Mouse (Mus musculus): Measurements from ENCODE around the gene Mslnl. TPM values are rescaled to one million over a fixed set of nuclear protein-coding genes. Genes with fewer than 3 reads are reported as not detected.

Mslnl gene
- total RNA-seq, 2 experiments from 2014 or later: not detected

DNA sequence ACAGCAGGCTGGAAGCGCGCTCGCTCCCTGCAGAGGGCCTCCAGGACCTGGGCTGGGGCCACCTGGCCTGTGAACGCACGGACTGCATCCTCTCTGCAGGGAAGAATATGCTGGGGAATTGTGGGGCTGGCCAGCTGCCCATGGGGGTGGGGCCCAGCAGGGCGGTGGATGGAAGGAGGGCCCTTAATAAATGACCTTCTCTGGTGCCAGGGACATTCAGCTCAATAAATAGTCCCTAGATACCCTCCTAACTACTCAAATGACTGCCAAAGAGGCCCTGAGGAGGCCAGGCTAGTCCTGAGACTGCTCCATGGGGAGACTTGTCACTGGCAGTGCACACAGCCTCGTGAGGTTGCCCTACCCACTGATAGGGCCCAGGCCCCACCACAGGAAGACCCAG, 47.2 kb downstream of the Mslnl start:
- no peak for ATAC-seq (replicated peaks; ENCODE audit: low FRiP score, poor library complexity, severe bottlenecking)

DNA sequence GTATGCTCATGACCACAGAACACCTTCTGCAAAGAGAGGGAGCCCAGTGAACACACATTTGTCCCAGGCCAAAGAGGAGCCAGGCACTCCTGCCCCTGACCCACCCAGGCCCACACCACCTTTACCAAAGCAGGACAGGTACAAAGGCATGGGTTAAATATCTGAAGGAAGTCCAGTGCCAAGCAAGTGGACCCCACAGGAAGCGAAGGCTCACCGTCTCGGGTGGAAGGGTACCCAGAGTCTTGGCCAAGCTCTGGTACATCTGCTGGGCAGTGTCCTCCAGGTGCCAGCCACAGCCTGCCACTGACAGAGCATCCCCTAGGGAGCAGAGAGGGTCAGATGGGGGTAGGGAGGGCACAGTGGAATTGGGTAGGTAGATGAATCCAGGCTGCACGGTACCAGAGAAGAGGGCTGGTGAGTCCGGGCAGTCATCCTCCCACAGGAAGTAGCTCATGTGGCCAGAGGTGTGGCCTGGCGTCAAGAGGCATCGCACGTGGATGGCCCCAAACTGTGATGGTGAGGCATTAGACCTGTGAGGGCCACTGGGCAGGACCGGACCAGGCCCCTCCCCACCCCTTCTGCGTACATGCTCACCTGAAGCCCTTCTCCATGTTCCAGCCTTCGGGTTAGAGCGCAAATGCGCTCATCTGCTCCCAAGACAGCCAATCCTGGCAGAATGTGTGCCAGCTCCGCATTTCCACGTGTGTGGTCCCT, 48.2 kb downstream of the Mslnl start:
- ATAC-seq (replicated peaks; ENCODE audit: low FRiP score, poor library complexity, severe bottlenecking): no peak

DNA sequence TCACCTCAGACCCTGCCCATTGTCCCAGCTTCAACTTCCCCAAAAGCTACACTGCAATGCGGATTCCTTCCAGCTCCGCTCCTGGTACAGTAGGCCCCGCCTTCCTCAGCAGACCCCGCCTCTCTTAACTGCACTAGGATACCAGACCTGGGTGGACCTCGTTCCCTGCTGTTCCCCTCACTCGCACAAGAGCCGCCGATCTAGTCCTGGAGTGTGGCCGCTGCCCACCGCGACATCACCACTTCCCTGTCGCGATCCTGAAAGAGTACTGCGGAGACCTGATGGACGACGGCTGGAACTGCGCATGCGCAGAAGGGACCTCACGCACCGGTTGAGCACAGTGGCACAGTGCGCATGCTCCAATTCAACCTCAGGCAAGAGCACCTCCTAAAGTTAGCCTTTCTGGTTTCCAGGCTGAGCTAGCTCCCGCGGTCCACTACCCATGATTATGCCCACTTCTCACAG, 49.5 kb downstream of the Mslnl start, which contains the start of gene Haghl:
Gene Haghl, minus strand, starts transcription at position 393 of the 465 bp plus-strand sequence.
- ATAC-seq (replicated peaks; ENCODE audit: low FRiP score, poor library complexity, severe bottlenecking): peak; percentile 86

DNA sequence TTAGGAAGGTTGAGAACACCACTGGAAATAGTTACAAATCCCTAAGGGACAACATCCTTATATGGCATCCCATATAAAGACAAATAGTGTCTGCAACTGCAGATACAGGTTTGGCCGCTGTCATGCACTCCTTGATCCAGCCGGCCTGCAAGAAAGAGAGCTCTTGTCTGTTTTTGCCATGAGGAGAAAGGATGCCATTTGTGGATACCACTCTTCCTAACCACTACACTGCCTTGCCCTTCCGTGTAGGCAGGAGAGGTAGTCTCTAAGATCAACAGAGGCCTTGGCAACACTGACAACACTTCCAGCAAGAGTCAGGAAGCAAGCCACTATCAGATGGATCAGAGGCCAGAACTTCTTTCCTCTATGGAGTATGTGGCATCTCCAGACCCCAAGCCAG, 50.4 kb downstream of the Mslnl start, which contains the start of gene Ccdc78:
Gene Ccdc78, plus strand, starts transcription at position 301 of the 400 bp plus-strand sequence.
- no peak for ATAC-seq (replicated peaks; ENCODE audit: low FRiP score, poor library complexity, severe bottlenecking)

DNA sequence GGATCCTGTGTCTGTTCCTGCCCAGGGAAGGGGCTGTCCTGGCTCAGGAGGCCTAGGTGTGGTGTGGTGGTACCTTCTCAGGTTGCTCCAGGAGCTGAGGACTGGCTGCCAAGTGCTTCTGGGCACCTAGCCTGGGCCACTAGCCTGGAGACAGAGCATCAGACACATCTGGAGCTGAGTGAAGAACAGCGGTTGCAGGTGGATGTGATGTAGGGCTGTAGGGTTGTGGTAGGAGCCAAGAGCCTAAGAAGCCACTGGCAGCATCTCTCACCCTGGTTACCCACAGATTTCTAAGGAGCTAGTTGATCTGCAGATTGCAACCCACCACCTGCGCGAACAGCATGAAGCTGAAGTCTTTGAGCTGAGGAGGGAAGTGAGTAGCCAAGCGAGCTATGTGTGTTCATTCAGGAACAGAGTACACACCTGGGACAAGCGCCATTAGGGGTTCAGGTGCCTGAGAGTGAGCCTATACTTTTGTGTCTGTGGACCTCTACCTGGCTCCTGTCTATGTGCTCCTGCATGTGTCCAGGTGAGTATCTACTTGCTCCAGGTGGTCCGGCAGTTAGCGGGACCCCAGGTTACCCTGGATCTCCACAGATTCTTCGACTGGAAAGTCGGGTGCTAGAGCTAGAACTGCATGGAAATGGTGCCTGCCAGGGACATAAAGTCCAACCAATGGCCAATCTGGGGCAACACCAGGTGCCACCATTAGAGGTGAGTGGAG, 51.1 kb downstream of the Mslnl start:
- no peak for ATAC-seq (replicated peaks; ENCODE audit: low FRiP score, poor library complexity, severe bottlenecking)

DNA sequence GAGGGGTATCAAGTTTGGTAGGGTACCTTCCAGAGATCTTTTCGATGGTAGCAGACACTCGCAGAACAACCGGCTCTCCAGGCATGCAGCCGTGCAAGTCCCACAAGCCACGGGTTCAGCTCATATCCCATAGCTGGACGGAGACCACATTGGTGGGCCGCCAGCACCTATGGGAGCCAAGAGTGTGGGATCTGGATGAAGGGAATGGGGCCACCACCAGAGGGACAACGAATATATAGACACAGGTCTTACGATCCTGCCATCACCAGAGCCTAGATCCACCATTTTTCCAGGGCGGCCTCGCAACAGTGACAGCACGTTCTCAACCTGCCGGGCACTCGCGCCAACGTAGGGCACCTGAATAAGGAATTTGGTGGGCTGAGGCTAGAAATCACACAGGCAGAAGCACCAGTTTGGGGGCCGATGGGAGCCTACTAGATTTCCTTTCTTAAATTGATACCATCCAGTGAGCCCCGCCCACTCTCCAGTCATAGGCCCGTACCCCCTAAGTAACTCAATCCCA, 55.5 kb downstream of the Mslnl start:
- ATAC-seq (replicated peaks; ENCODE audit: low FRiP score, poor library complexity, severe bottlenecking): peak; percentile 4

DNA sequence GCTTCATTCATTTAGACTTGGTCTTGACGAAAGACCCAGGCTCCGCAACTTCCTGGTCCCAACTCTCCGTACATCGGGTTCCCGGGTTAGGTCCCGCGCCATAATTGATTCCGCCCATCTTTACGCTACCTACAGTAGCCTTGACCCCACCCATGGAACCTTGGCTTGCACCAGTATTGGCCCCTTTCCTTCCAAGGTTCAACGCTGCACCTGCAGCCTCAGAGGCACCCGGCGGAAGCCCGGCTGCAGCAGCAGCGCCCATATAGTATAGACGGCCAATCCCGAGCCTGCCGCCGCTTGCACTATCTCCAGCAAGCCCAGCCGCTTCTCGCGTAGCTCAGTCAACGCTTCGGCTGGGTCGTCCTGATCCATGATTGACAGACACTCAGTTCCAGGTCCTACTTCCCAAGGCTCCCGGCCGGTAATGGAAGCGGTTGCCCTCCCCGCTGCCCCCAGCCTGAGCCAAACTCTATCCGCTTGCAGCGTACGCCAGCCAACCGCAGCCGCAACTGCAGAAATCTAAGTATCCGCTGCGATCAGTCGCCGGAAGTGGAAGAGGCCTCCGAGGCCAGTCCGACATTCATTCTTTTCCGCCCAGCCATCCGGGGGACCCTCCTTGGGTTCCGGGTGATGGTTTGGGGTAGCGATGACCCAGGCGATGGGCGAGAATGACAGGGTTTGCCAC, 56.1 kb downstream of the Mslnl start:
- peak; percentile 81 for ATAC-seq (replicated peaks; ENCODE audit: low FRiP score, poor library complexity, severe bottlenecking)

DNA sequence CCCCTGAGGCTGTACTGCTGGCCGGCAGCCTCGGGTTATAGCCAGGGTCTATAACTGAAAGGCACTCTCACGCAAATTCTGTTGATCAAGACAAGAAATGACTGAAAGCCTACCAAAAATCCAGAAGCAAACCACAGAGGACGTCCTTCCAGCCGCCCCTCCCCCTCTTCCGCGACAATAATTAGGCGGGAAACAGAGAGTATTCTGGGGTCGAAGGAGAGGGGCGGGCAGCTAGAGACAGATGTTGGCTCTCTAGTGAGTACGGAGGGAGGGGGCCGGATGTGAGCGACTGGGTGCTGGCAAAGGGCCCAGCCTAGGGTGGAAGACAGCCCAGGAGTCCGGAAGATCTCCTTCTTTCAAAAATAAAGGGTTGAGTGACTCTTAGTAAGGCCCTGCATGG, 56.8 kb downstream of the Mslnl start, which contains the start of gene Fam173a:
Gene Fam173a, minus strand, starts transcription at position 287 of the 400 bp plus-strand sequence.
- ATAC-seq (replicated peaks; ENCODE audit: low FRiP score, poor library complexity, severe bottlenecking): peak; percentile 23

DNA sequence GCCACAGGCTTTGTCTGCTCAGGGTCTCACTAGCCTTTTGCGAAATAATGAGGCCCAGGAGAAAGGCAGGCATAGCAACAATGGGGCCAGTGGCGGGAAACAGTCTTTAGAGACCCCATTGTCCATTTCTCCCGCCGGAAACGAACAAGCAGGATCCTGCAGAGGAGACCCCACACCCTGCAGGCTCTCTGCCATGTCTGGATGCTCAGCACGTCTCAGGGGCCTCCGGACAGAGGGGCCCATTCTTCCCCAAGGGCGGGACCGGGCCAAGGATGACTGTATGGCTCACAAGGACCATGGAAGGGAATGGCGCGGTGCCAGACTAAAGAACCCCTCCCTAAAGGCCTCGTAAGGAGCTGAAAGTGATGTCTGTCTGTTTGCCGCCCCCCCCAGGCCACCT, 58.4 kb downstream of the Mslnl start:
- no peak for ATAC-seq (replicated peaks; ENCODE audit: low FRiP score, poor library complexity, severe bottlenecking)

DNA sequence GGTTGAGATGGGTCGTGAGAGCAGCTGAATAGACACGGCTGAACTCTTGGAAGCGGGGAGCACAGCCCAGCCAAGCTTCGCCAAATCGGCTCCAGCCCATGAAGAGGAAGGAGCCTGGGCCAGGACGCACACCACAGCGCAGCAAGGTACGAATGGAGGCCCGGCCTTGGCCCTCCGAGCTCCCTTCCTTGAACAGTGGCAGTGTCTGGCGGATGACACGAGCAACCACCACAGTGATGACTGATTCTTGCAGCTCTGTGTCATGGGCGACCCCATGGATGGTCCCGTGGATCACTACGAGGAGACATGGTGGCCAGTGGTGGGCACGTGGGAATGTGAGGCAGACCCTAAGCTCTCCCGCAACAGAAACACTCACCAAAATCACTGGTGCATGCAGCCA, 59.2 kb downstream of the Mslnl start:
- ATAC-seq (replicated peaks; ENCODE audit: low FRiP score, poor library complexity, severe bottlenecking): no peak

DNA sequence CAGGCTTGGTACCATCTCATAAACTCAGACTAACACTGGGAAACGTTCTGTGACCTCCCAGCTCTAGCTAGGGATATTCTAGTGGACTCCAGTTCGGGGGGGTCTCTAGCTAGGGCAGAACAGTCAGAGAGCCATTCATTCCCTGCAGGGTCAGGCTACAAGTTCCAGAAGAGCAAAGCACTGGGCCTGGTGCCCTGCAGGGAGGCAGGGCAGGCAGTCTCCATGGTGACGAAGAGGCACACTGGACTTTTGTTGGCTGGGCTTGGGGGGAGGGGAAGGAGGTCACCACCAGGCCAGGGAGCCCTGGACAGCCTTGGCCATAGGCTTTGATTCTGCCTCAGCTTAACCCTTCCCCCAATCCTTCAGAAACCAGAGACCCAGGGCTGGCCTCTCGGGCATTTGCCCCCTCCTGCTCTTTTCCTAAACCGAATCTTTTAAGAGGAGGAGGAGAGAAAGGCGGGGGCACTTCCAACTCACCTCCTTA, 59.8 kb downstream of the Mslnl start, which contains the start of gene AC134908.4:
Gene AC134908.4, minus strand, starts transcription at position 51 of the 484 bp plus-strand sequence.
- no peak for ATAC-seq (replicated peaks; ENCODE audit: low FRiP score, poor library complexity, severe bottlenecking)

DNA sequence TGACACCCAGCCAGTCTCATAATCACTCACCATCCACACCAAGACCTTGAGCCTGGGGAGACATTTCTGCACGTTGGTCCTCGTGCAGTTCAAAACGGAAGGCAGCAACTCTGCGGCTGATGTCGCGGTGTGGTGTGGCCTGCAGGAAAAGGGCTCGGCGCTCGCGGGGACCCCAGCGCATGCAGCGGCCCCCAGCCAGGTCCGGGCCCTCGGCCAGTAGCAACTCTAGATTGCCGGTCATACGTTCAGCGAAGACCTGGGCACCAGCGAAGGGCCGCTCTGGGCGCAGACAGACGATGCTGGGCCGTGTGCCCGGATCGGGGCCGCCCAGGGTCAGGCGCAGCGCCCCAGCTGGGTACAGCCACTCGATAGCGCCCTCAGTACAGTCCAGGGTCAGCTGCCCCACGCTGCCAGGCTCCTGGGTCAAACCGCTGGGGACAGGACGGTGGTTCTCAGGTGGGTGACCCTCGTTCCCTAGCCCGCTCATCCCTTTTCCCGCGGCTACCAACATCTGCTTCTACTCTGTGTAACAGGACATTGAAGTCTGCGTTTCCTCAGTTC, 60.4 kb downstream of the Mslnl start:
- no peak for ATAC-seq (replicated peaks; ENCODE audit: low FRiP score, poor library complexity, severe bottlenecking)

DNA sequence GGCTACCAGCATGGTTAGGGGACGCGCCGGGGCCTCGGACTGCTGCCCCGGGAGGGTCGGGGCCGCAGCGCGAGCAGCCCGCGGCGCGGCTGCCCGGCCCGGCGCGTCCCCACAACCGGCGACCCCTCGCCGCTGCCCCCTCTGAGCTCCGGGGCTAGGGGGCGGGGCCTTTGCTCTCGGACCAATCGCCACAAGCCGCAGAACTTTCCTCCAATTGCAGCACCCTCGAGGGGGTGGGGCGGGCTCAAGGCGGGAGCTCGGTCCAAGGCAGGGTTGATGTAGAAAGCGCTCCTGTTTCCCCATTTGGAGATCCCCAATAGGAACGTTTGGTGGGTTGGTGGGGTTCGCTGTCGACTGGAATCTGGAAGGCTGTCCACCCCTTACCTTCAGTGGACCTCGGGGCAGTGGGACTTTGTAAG, 61.1 kb downstream of the Mslnl start, which contains the start of gene Metrn:
Gene Metrn, minus strand, starts transcription at position 186 of the 419 bp plus-strand sequence.
- ATAC-seq (replicated peaks; ENCODE audit: low FRiP score, poor library complexity, severe bottlenecking): peak; percentile 83

Other genes with a start within 250 kb of the Mslnl start
- not detected in 2 replicates for gene Sstr5, start 238.8 kb upstream of the Mslnl start, total RNA-seq (2015; ENCODE audit: low replicate concordance)
- gene Sstr5, start 238.8 kb upstream of the Mslnl start, total RNA-seq (2017; ENCODE audit: low replicate concordance): not detected in 2 replicates
- gene Sox8, start 165.4 kb upstream of the Mslnl start, total RNA-seq (2015; ENCODE audit: low replicate concordance): not detected in 2 replicates
- gene Sox8, start 165.4 kb upstream of the Mslnl start, total RNA-seq (2017; ENCODE audit: low replicate concordance): not detected in 2 replicates
- gene Lmf1, start 157.0 kb upstream of the Mslnl start, total RNA-seq (2015; ENCODE audit: low replicate concordance): 2.9 and 3.4 TPM in 2 replicates
- 0.53 and 4.9 TPM in 2 replicates for gene Lmf1, start 157.0 kb upstream of the Mslnl start, total RNA-seq (2017; ENCODE audit: low replicate concordance)
- gene Gng13, start 18.9 kb upstream of the Mslnl start, total RNA-seq (2015; ENCODE audit: low replicate concordance): not detected in 2 replicates
- gene Gng13, start 18.9 kb upstream of the Mslnl start, total RNA-seq (2017; ENCODE audit: low replicate concordance): not detected in 2 replicates
- 15.5 and 33.2 TPM in 2 replicates for gene Chtf18, start 8.6 kb upstream of the Mslnl start, total RNA-seq (2015; ENCODE audit: low replicate concordance)
- 56.2 and 62.6 TPM in 2 replicates for gene Chtf18, start 8.6 kb upstream of the Mslnl start, total RNA-seq (2017; ENCODE audit: low replicate concordance)
- gene Rpusd1, start 8.4 kb upstream of the Mslnl start, total RNA-seq (2015; ENCODE audit: low replicate concordance): 1.1 and 2.1 TPM in 2 replicates
- gene Rpusd1, start 8.4 kb upstream of the Mslnl start, total RNA-seq (2017; ENCODE audit: low replicate concordance): 0.26 and 3.7 TPM in 2 replicates
- not detected in 2 replicates for gene Msln, start 18.3 kb downstream of the Mslnl start, total RNA-seq (2015; ENCODE audit: low replicate concordance)
- gene Msln, start 18.3 kb downstream of the Mslnl start, total RNA-seq (2017; ENCODE audit: low replicate concordance): not detected in 2 replicates
- 0.42 and 6.8 TPM in 2 replicates for gene Narfl, start 37.7 kb downstream of the Mslnl start, total RNA-seq (2015; ENCODE audit: low replicate concordance)
- gene Narfl, start 37.7 kb downstream of the Mslnl start, total RNA-seq (2017; ENCODE audit: low replicate concordance): 7.1 and 12.0 TPM in 2 replicates
- gene Haghl, start 49.6 kb downstream of the Mslnl start, total RNA-seq (2015; ENCODE audit: low replicate concordance): 8.6 and 9.6 TPM in 2 replicates
- gene Haghl, start 49.6 kb downstream of the Mslnl start, total RNA-seq (2017; ENCODE audit: low replicate concordance): 2.3 and 6.0 TPM in 2 replicates
- not detected in 2 replicates for gene Ccdc78, start 50.5 kb downstream of the Mslnl start, total RNA-seq (2015; ENCODE audit: low replicate concordance)
- gene Ccdc78, start 50.5 kb downstream of the Mslnl start, total RNA-seq (2017; ENCODE audit: low replicate concordance): not detected in 2 replicates
- gene Fam173a, start 56.9 kb downstream of the Mslnl start, total RNA-seq (2015; ENCODE audit: low replicate concordance): 38.1 and 51.5 TPM in 2 replicates
- 5.4 and 16.7 TPM in 2 replicates for gene Fam173a, start 56.9 kb downstream of the Mslnl start, total RNA-seq (2017; ENCODE audit: low replicate concordance)
- not detected in 2 replicates for gene AC134908.4, start 59.6 kb downstream of the Mslnl start, total RNA-seq (2015; ENCODE audit: low replicate concordance)
- gene AC134908.4, start 59.6 kb downstream of the Mslnl start, total RNA-seq (2017; ENCODE audit: low replicate concordance): not detected in 2 replicates
- gene Metrn, start 61.1 kb downstream of the Mslnl start, total RNA-seq (2015; ENCODE audit: low replicate concordance): not detected in 2 replicates
- gene Metrn, start 61.1 kb downstream of the Mslnl start, total RNA-seq (2017; ENCODE audit: low replicate concordance): 5.4 and 5.9 TPM in 2 replicates
- not detected in 2 replicates for gene Fbxl16, start 73.0 kb downstream of the Mslnl start, total RNA-seq (2015; ENCODE audit: low replicate concordance)
- not detected in 2 replicates for gene Fbxl16, start 73.0 kb downstream of the Mslnl start, total RNA-seq (2017; ENCODE audit: low replicate concordance)
- 4.2 and 6.5 TPM in 2 replicates for gene Wdr24, start 87.6 kb downstream of the Mslnl start, total RNA-seq (2015; ENCODE audit: low replicate concordance)
- 7.0 and 14.5 TPM in 2 replicates for gene Wdr24, start 87.6 kb downstream of the Mslnl start, total RNA-seq (2017; ENCODE audit: low replicate concordance)
- 5.4 and 6.1 TPM in 2 replicates for gene Jmjd8, start 92.8 kb downstream of the Mslnl start, total RNA-seq (2015; ENCODE audit: low replicate concordance)
- gene Jmjd8, start 92.8 kb downstream of the Mslnl start, total RNA-seq (2017; ENCODE audit: low replicate concordance): 2.7 and 9.1 TPM in 2 replicates
- gene Stub1, start 97.4 kb downstream of the Mslnl start, total RNA-seq (2015; ENCODE audit: low replicate concordance): 58.7 and 86.4 TPM in 2 replicates
- 47.1 and 58.4 TPM in 2 replicates for gene Stub1, start 97.4 kb downstream of the Mslnl start, total RNA-seq (2017; ENCODE audit: low replicate concordance)
- 4.6 TPM in 1 of 2 replicates, not detected in the other for gene Rhbdl1, start 101.3 kb downstream of the Mslnl start, total RNA-seq (2015; ENCODE audit: low replicate concordance)
- 0.77 TPM in 1 of 2 replicates, not detected in the other for gene Rhbdl1, start 101.3 kb downstream of the Mslnl start, total RNA-seq (2017; ENCODE audit: low replicate concordance)
- gene Gm20683, start 105.7 kb downstream of the Mslnl start, total RNA-seq (2015; ENCODE audit: low replicate concordance): 1.3 and 1.4 TPM in 2 replicates
- 1.8 TPM in 1 of 2 replicates, not detected in the other for gene Gm20683, start 105.7 kb downstream of the Mslnl start, total RNA-seq (2017; ENCODE audit: low replicate concordance)
- gene Rhot2, start 108.8 kb downstream of the Mslnl start, total RNA-seq (2015; ENCODE audit: low replicate concordance): 34.4 and 37.1 TPM in 2 replicates
- gene Rhot2, start 108.8 kb downstream of the Mslnl start, total RNA-seq (2017; ENCODE audit: low replicate concordance): 39.1 and 41.5 TPM in 2 replicates
- gene Wdr90, start 125.5 kb downstream of the Mslnl start, total RNA-seq (2015; ENCODE audit: low replicate concordance): 52.8 and 61.6 TPM in 2 replicates
- 26.4 and 37.6 TPM in 2 replicates for gene Wdr90, start 125.5 kb downstream of the Mslnl start, total RNA-seq (2017; ENCODE audit: low replicate concordance)
- gene Mcrip2, start 132.7 kb downstream of the Mslnl start, total RNA-seq (2015; ENCODE audit: low replicate concordance): 4.2 and 11.9 TPM in 2 replicates
- gene Mcrip2, start 132.7 kb downstream of the Mslnl start, total RNA-seq (2017; ENCODE audit: low replicate concordance): 3.5 TPM in 1 of 2 replicates, not detected in the other
- 10.1 and 17.3 TPM in 2 replicates for gene Mettl26, start 139.0 kb downstream of the Mslnl start, total RNA-seq (2015; ENCODE audit: low replicate concordance)
- gene Mettl26, start 139.0 kb downstream of the Mslnl start, total RNA-seq (2017; ENCODE audit: low replicate concordance): 7.1 and 7.7 TPM in 2 replicates
- gene Wfikkn1, start 144.8 kb downstream of the Mslnl start, total RNA-seq (2015; ENCODE audit: low replicate concordance): not detected in 2 replicates
- gene Wfikkn1, start 144.8 kb downstream of the Mslnl start, total RNA-seq (2017; ENCODE audit: low replicate concordance): 0.26 and 1.7 TPM in 2 replicates
- gene Rab40c, start 183.7 kb downstream of the Mslnl start, total RNA-seq (2015; ENCODE audit: low replicate concordance): 2.2 and 2.5 TPM in 2 replicates
- gene Rab40c, start 183.7 kb downstream of the Mslnl start, total RNA-seq (2017; ENCODE audit: low replicate concordance): 0.98 and 3.2 TPM in 2 replicates
- 1,618 and 1,746 TPM in 2 replicates for gene Pigq, start 208.9 kb downstream of the Mslnl start, total RNA-seq (2015; ENCODE audit: low replicate concordance)
- 1,554 and 1,638 TPM in 2 replicates for gene Pigq, start 208.9 kb downstream of the Mslnl start, total RNA-seq (2017; ENCODE audit: low replicate concordance)
- gene Nhlrc4, start 208.9 kb downstream of the Mslnl start, total RNA-seq (2015; ENCODE audit: low replicate concordance): 13.7 and 13.8 TPM in 2 replicates
- gene Nhlrc4, start 208.9 kb downstream of the Mslnl start, total RNA-seq (2017; ENCODE audit: low replicate concordance): 13.7 and 18.9 TPM in 2 replicates
- gene A930017K11Rik, start 216.5 kb downstream of the Mslnl start, total RNA-seq (2015; ENCODE audit: low replicate concordance): not detected in 2 replicates
- gene A930017K11Rik, start 216.5 kb downstream of the Mslnl start, total RNA-seq (2017; ENCODE audit: low replicate concordance): not detected in 2 replicates
- 9.6 and 9.7 TPM in 2 replicates for gene Capn15, start 249.8 kb downstream of the Mslnl start, total RNA-seq (2015; ENCODE audit: low replicate concordance)
- gene Capn15, start 249.8 kb downstream of the Mslnl start, total RNA-seq (2017; ENCODE audit: low replicate concordance): 5.7 and 9.1 TPM in 2 replicates